Mouse (Mus musculus) small intestine, adult 2 months (tissue): ENCODE measurements at regions not wholly inside any gene's neighbourhood (a gene's known extent, or its start where the extent isn't known, plus 50 kb on each side); places are given as distances from the start of the nearest gene placed in this dataset.

ENCODE experiments used
- CTCF ChIP-seq: fragments of 200-500 bp; IDR thresholded peaks from 2 replicates; pipeline ENCODE4 v1.5.1; 2012; ENCODE audit warnings: low read depth, mild to moderate bottlenecking, control low read depth, inconsistent platforms, low read length, moderate library complexity, mixed read lengths; ENCODE audit not compliant: insufficient replicate concordance, insufficient read length; ENCODE audit errors: extremely low read depth
- POLR2A ChIP-seq: fragments of 200-500 bp; IDR thresholded peaks from 2 replicates; pipeline ENCODE4 v1.6.1; 2012; ENCODE audit warnings: low read depth, mild to moderate bottlenecking, control low read depth, inconsistent platforms, low read length, moderate library complexity

- no peak for TF ChIP-seq CTCF
- TF ChIP-seq POLR2A, result no peak
These were observed 110.2 kb upstream of the Tacr3 start for GRCm38 (mm10) chr3:134718620-134719019.
